Mouse (Mus musculus): ENCODE data around the gene Optn. TPM values are rescaled to one million over a fixed set of nuclear protein-coding genes. Genes with fewer than 3 reads are reported as not detected.

Optn gene
- polyA plus RNA-seq, 1 experiment from 2014 or later: 28.7 TPM

DNA sequence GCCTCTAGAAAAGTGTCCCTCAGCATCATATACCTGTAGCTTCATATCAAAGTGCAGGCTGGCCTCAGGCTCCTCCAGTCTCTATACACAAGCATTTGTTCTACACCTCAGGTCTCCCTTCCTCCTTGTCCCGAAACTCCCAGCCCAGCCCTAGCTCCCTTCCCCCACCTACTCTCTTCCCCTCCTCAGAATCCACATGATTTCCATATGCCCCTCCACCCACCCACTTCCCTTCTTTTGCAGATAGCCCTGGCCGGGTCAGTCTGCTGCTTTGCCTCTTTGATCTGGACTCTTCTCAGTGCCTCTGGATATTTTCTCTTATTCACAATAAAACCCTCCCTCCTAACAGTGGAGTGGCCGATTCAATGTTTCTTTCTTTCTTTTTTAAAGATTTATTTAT lies 19.5 kb downstream of the Optn start:
- Histone ChIP-seq H3K4me2 (ENCODE audit: low read depth, low read length) (no peak overlapping the region), H3K9ac (ENCODE audit: low read depth, low read length) (no peak overlapping the region), H3K36me3 (ENCODE audit: control insufficient read depth, insufficient read depth, low read length) (no peaks in the 10 kb centered on the region), H3K9me3 (ENCODE audit: control insufficient read depth, low read length) (no peaks in the 10 kb centered on the region), H3K27me3 (replicated peaks; ENCODE audit: control insufficient read depth, insufficient read depth, low read length) (no peaks in the 10 kb centered on the region), H3K4me1 (ENCODE audit: control insufficient read depth, insufficient read depth, low read length) (peaks cover 7% of the 10 kb centered on the region), H3K27ac (ENCODE audit: low read length) (no peak overlapping the region), H3K4me3 (ENCODE audit: low read length) (no peak overlapping the region)
- 59% methylated on average over 3 of the region's 3 CpGs for WGBS
- ATAC-seq: no peak

DNA sequence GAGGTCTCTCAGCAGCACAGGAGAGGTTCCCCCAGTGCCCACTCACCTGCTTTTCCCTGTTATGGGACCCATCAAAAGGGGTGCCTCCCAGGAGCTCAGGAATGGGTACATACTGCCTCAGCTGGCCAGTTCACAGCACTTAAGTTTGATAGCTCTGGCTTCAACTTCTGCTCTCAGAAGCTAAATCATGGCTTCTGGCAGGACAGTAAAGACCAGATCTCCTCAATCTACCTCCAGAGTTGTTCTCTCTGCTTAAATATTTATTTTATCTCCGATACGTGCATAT lies 20.4 kb downstream of the Optn start:
- ATAC-seq: no peak
- Histone ChIP-seq H3K27me3 (replicated peaks; ENCODE audit: control insufficient read depth, insufficient read depth, low read length) (no peaks in the 10 kb centered on the region), H3K9ac (ENCODE audit: low read depth, low read length) (no peak overlapping the region), H3K9me3 (ENCODE audit: control insufficient read depth, low read length) (no peaks in the 10 kb centered on the region), H3K4me2 (ENCODE audit: low read depth, low read length) (no peak overlapping the region), H3K4me3 (ENCODE audit: low read length) (no peak overlapping the region), H3K36me3 (ENCODE audit: control insufficient read depth, insufficient read depth, low read length) (no peaks in the 10 kb centered on the region), H3K27ac (ENCODE audit: low read length) (no peak overlapping the region), H3K4me1 (ENCODE audit: control insufficient read depth, insufficient read depth, low read length) (peaks cover 7% of the 10 kb centered on the region)
- WGBS: 65% methylated on average over 2 of the region's 2 CpGs

DNA sequence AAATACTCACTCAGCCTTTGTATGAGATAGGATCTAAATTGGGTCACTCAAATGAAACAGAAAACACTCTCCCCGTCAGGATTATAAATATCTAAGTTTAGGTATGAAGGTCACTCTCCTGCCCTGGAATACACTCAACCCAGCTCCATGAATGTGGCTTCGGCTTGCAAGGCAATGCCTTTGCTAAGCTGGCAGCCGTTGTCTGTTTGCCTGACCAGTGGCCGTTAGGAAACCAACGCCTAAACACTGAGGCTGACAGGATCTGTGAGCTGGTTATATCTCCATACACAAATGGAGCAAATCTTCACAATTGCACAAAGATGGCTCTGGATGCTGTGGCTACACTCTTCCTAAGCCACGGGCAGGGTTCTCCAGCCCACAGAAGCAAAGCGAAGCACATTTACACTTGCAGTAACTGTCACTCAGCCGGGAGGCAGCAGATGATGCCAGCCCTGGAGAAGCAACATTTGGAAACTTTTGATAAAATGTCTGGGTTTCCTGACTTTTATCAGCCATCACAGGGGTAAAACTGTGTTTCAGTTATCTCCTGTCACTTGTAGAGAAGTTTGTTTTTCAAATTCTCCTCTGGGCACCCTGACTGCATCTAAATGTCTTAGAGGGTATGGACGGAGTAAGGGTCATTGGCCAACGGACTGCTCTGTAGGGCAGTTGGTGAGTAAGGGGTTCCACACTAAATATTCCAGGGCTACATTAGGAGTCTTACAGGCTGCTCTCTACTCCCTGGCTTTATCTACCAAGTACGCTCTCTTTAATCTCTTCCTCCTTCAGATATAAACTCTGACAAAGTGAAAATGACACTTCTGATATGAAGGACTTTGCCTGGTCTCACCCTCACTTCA lies 21.0 kb downstream of the Optn start:
- peaks cover 7% of the 10 kb centered on the region for H3K4me1 ChIP-seq (ENCODE audit: control insufficient read depth, insufficient read depth, low read length)
- H3K9me3 ChIP-seq (ENCODE audit: control insufficient read depth, low read length): no peaks in the 10 kb centered on the region
- H3K9ac ChIP-seq (ENCODE audit: low read depth, low read length): no peak overlapping the region
- H3K36me3 ChIP-seq (ENCODE audit: control insufficient read depth, insufficient read depth, low read length): no peaks in the 10 kb centered on the region
- no peak overlapping the region for H3K4me3 ChIP-seq (ENCODE audit: low read length)
- ATAC-seq: no peak
- WGBS: 68% methylated on average over 11 of the region's 11 CpGs
- no peak overlapping the region for H3K4me2 ChIP-seq (ENCODE audit: low read depth, low read length)
- H3K27me3 ChIP-seq (replicated peaks; ENCODE audit: control insufficient read depth, insufficient read depth, low read length): no peaks in the 10 kb centered on the region
- H3K27ac ChIP-seq (ENCODE audit: low read length): no peak overlapping the region

DNA sequence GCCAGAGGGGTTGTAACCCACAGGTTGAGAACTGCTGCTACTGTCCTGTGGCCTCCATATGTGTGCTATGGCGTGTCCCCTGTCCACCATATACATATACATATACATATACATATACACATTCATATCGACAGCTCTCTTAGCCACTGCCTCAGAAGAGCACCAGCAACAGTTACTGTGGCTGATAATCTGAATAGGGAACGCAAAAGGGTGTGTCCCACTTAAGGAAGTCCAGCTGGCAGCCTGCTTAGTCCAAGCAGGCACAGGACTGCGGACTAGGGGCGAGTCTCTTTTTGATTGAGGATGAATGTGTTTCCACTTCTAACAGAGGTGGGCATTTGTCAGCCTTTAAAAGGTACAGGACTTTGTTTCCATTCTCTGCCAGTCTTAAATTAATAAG lies 22.0 kb downstream of the Optn start:
- ATAC-seq: no peak
- no peak overlapping the region for H3K27ac ChIP-seq (ENCODE audit: low read length)
- H3K9me3 ChIP-seq (ENCODE audit: control insufficient read depth, low read length): no peaks in the 10 kb centered on the region
- peaks cover 7% of the 10 kb centered on the region for H3K4me1 ChIP-seq (ENCODE audit: control insufficient read depth, insufficient read depth, low read length)
- H3K4me3 ChIP-seq (ENCODE audit: low read length): no peak overlapping the region
- no peak overlapping the region for H3K4me2 ChIP-seq (ENCODE audit: low read depth, low read length)
- 76% methylated on average over 5 of the region's 5 CpGs for WGBS
- no peaks in the 10 kb centered on the region for H3K36me3 ChIP-seq (ENCODE audit: control insufficient read depth, insufficient read depth, low read length)
- no peak overlapping the region for H3K9ac ChIP-seq (ENCODE audit: low read depth, low read length)
- no peaks in the 10 kb centered on the region for H3K27me3 ChIP-seq (replicated peaks; ENCODE audit: control insufficient read depth, insufficient read depth, low read length)

DNA sequence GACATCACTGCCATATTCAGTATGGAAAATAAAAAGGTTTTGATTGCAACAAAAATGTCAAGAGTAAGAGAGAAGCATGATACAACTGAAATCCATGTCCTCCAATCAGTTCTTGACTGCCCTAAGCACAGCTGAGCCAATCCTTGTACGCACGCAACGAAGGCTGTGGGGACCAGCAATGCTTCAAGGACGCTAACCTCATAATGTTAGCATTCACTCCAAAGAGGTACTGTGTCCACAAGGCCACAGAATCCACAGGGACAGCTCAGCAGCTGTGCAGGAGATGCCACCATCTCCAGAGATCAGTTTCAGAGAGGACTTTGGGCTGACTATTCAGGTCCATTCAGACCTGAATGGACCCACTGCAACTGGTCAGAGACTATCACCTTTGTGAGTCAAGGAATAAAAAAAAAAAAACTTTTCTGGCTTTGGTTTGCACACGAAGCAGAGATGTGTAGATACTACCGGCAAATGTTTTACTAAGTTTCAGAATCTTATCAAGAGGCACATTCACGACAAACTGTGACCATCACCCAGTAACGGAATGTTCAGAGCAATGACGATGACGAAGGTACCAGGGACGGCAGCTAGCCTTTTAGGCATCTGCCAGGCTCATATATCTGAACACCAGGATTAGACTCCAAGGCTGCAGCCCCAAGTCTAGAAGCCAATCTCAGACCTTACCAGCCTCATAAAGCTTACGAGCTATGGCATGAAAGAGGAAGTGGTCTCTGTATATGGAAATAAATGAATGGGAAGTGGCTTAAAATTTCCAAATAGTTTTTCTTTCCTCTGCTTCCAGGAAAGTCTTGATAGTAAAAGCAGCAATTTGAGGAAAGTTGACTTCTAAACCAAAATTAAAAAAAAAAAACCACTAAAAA lies 23.3 kb downstream of the Optn start:
- WGBS: 73% methylated on average over 12 of the region's 12 CpGs
- no peak for ATAC-seq
- no peak overlapping the region for H3K27ac ChIP-seq (ENCODE audit: low read length)
- no peak overlapping the region for H3K4me2 ChIP-seq (ENCODE audit: low read depth, low read length)
- no peaks in the 10 kb centered on the region for H3K36me3 ChIP-seq (ENCODE audit: control insufficient read depth, insufficient read depth, low read length)
- H3K4me3 ChIP-seq (ENCODE audit: low read length): no peak overlapping the region
- no peaks in the 10 kb centered on the region for H3K9me3 ChIP-seq (ENCODE audit: control insufficient read depth, low read length)
- no peaks in the 10 kb centered on the region for H3K27me3 ChIP-seq (replicated peaks; ENCODE audit: control insufficient read depth, insufficient read depth, low read length)
- H3K9ac ChIP-seq (ENCODE audit: low read depth, low read length): no peak overlapping the region
- peaks cover 7% of the 10 kb centered on the region for H3K4me1 ChIP-seq (ENCODE audit: control insufficient read depth, insufficient read depth, low read length)

DNA sequence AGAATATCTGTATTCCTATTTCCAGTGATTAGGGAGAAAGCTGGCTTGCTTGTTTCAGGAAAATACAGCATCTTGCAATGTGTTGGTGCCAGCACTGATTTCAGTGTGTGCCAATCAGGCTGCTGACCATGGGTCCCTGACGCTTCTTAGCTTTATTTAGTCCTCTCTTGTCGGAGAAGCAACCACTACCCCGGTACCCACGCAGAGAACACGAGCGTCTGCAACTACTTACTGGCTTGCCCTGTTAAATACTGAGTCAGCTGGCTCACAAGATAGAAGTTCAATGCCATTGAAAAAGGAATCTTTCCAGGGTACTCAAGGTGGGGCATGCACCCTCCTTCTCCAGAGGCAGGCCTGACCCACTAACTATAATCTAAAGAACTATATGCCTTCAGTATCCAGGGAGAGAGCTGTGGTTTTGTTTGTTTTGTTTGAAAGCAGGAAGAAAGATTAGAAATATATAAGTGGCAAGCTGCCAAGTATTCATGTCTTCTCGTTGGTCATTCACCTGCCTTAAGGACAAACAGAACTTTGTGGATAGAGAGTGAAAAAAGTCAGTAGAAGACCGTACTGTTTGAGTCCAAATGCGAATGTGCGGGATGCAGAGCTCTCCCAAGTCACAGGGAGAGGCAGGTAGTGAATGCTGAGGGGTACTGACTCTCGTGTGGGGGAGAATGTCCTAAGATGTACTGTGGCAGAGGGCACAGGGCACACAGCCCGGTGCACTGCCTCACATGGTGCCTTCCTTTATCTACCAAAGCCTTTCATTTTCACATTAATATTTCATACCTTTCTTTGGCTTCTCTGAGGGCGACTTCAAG lies 24.3 kb downstream of the Optn start:
- WGBS: 66% methylated on average over 13 of the region's 13 CpGs
- peak; percentile 75 for ATAC-seq
- Histone ChIP-seq H3K9me3 (ENCODE audit: control insufficient read depth, low read length) (no peaks in the 10 kb centered on the region), H3K27me3 (replicated peaks; ENCODE audit: control insufficient read depth, insufficient read depth, low read length) (no peaks in the 10 kb centered on the region), H3K4me1 (ENCODE audit: control insufficient read depth, insufficient read depth, low read length) (peaks cover 7% of the 10 kb centered on the region), H3K36me3 (ENCODE audit: control insufficient read depth, insufficient read depth, low read length) (no peaks in the 10 kb centered on the region), H3K27ac (ENCODE audit: low read length) (0 out of 2 replicates have a peak overlapping the region, but pooled peaks have one; percentile 8), H3K4me2 (ENCODE audit: low read depth, low read length) (no peak overlapping the region), H3K9ac (ENCODE audit: low read depth, low read length) (no peak overlapping the region), H3K4me3 (ENCODE audit: low read length) (no peak overlapping the region)

DNA sequence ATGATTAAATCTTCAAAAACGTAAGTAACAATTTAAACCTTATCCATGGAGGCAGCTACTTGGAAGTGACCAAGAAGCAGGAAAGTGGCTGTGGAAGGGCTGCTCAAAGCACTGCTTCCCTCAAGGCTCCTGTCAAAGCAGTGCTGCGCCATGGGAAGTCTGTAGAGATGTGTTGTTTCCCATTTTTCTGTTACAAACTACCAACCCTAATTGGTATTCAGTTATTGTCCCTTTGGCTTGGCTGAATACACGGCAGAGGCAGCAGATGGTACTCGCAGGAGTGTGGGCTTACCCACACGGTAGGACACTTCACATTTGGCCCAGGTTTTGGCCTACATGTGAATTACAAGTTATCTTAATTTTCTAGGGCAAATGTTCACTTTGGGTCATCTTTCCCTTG lies 25.5 kb downstream of the Optn start:
- no peaks in the 10 kb centered on the region for H3K9me3 ChIP-seq (ENCODE audit: control insufficient read depth, low read length)
- no peak overlapping the region for H3K4me3 ChIP-seq (ENCODE audit: low read length)
- 81% methylated on average over 5 of the region's 5 CpGs for WGBS
- H3K36me3 ChIP-seq (ENCODE audit: control insufficient read depth, insufficient read depth, low read length): no peaks in the 10 kb centered on the region
- no peak overlapping the region for H3K27ac ChIP-seq (ENCODE audit: low read length)
- ATAC-seq: no peak
- H3K27me3 ChIP-seq (replicated peaks; ENCODE audit: control insufficient read depth, insufficient read depth, low read length): no peaks in the 10 kb centered on the region
- no peak overlapping the region for H3K4me2 ChIP-seq (ENCODE audit: low read depth, low read length)
- peaks cover 7% of the 10 kb centered on the region for H3K4me1 ChIP-seq (ENCODE audit: control insufficient read depth, insufficient read depth, low read length)
- H3K9ac ChIP-seq (ENCODE audit: low read depth, low read length): no peak overlapping the region

DNA sequence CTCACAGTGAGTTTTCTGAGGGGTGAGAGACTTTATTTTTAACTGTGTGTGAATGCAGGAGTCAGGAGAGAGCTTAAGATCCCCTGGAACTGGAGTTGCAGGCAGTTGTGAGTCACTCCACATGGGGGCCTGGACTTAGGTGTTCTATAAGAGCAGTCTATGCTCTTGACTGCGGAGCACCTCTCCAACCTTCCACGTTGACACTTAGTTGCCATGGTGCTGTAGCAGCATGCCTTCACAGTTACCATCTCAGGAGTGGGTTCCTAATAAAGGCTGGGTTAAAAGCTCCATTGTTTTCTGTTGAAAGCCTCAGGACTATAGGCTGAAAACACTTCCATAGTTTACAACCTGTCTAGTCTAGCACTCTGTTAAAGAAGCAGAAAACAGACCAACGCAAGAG lies 26.5 kb downstream of the Optn start:
- Histone ChIP-seq H3K9me3 (ENCODE audit: control insufficient read depth, low read length) (no peaks in the 10 kb centered on the region), H3K4me3 (ENCODE audit: low read length) (no peak overlapping the region), H3K4me2 (ENCODE audit: low read depth, low read length) (no peak overlapping the region), H3K36me3 (ENCODE audit: control insufficient read depth, insufficient read depth, low read length) (no peaks in the 10 kb centered on the region), H3K9ac (ENCODE audit: low read depth, low read length) (no peak overlapping the region), H3K27me3 (replicated peaks; ENCODE audit: control insufficient read depth, insufficient read depth, low read length) (no peaks in the 10 kb centered on the region), H3K27ac (ENCODE audit: low read length) (no peak overlapping the region), H3K4me1 (ENCODE audit: control insufficient read depth, insufficient read depth, low read length) (peaks cover 9% of the 10 kb centered on the region)
- ATAC-seq: no peak
- 77% methylated on average over 3 of the region's 3 CpGs for WGBS

DNA sequence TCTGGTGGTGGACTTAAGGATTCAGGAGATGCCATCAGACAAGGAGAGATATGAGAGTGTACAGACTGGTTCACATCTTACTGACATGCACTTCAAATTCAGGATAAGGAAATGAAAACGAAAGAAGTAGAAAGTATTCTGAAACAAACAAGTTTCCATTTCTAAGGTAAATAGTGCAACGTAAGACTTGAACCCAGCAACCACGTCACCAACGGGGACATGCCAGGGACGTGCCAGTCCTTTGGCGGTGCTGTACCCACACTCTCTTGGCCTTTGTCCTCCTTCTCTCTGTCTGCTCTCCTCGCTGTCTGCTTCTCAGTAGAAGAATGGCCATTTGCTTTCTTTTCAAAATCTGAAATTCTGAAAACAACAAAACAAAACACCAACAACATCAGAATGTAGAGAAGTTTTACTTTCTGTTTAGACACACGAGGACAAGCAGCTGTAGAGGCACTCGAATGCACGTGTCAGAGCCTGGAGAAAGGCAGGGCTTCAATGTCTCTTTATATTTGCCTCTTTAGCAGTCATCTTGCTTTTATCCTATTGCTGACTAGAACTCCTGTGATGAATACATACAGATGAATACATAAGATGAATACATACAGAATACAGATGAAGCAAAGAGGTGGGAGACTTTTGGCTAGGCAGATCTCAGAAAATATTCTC lies 27.3 kb downstream of the Optn start:
- Histone ChIP-seq H3K4me1 (ENCODE audit: control insufficient read depth, insufficient read depth, low read length) (peaks cover 10% of the 10 kb centered on the region), H3K36me3 (ENCODE audit: control insufficient read depth, insufficient read depth, low read length) (no peaks in the 10 kb centered on the region), H3K9ac (ENCODE audit: low read depth, low read length) (no peak overlapping the region), H3K4me2 (ENCODE audit: low read depth, low read length) (no peak overlapping the region), H3K9me3 (ENCODE audit: control insufficient read depth, low read length) (no peaks in the 10 kb centered on the region), H3K27me3 (replicated peaks; ENCODE audit: control insufficient read depth, insufficient read depth, low read length) (no peaks in the 10 kb centered on the region), H3K4me3 (ENCODE audit: low read length) (no peak overlapping the region), H3K27ac (ENCODE audit: low read length) (no peak overlapping the region)
- 80% methylated on average over 10 of the region's 10 CpGs for WGBS
- ATAC-seq: no peak
